Mouse (Mus musculus): ENCODE results near the gene E2f3.

- TF ChIP-seq CTCF (IDR thresholded peaks at IDR 0.05; ENCODE audit: low read depth) (no peak), EP300 (IDR thresholded peaks at IDR 0.05; ENCODE audit: low read depth) (no peak)
These were observed 28.7 kb upstream of the E2f3 start for GRCm38 (mm10) chr13:30014576-30014975.
